Mouse (Mus musculus): ENCODE measurements around the gene Dph5. TPM values are rescaled to one million over a fixed set of nuclear protein-coding genes. Genes with fewer than 3 reads are reported as not detected.
"Not testable (repeated sequence)": the region's sequence is repeated elsewhere in the genome, so short reads cannot be mapped to it uniquely, and the experiment has no call there.

Gene Dph5
- polyA plus RNA-seq, 1 experiment from 2014 or later: 19.1 TPM

- Histone ChIP-seq H3K4me1 (replicated peaks) (0 out of 2 replicates have a peak, but pooled peaks cover 3% of the 10 kb centered on the region), H3K27ac (ENCODE audit: poor library complexity, severe bottlenecking) (no peak overlapping the region), H3K4me3 (no peak overlapping the region), H3K4me2 (no peak overlapping the region), H3K9ac (no peak overlapping the region), H3K27me3 (replicated peaks) (no peaks in the 10 kb centered on the region), H3K9me3 (replicated peaks) (peaks cover 3% of the 10 kb centered on the region; the same call in 1 of the 2 replicates), H3K36me3 (no peaks in the 10 kb centered on the region)
- 85% methylated on average over 10 of the region's 10 CpGs for WGBS
- ATAC-seq (ENCODE audit: insufficient number of reproducible peaks, low FRiP score): no peak
Observed at GRCm38 (mm10) chr3:115857436-115857835, 30.2 kb upstream of the Dph5 start.

- Histone ChIP-seq H3K36me3 (no peaks in the 10 kb centered on the region), H3K4me1 (replicated peaks) (0 out of 2 replicates have a peak, but pooled peaks cover 3% of the 10 kb centered on the region), H3K9me3 (replicated peaks) (peaks cover 3% of the 10 kb centered on the region; the same call in 1 of the 2 replicates), H3K4me3 (no peak overlapping the region), H3K27me3 (replicated peaks) (no peaks in the 10 kb centered on the region), H3K27ac (ENCODE audit: poor library complexity, severe bottlenecking) (no peak overlapping the region), H3K4me2 (no peak overlapping the region), H3K9ac (no peak overlapping the region)
- no peak for ATAC-seq (ENCODE audit: insufficient number of reproducible peaks, low FRiP score)
- 78% methylated on average over 3 of the region's 3 CpGs for WGBS
Observed at GRCm38 (mm10) chr3:115858822-115859221, 28.8 kb upstream of the Dph5 start.

GRCm38 (mm10) chr3:115860780-115861179 lies 26.9 kb upstream of the Dph5 start:
- H3K9me3 ChIP-seq (replicated peaks); H3K27ac ChIP-seq (ENCODE audit: poor library complexity, severe bottlenecking); H3K4me3 ChIP-seq; ATAC-seq (ENCODE audit: insufficient number of reproducible peaks, low FRiP score); H3K27me3 ChIP-seq (replicated peaks); H3K9ac ChIP-seq; H3K4me1 ChIP-seq (replicated peaks); H3K36me3 ChIP-seq; H3K4me2 ChIP-seq: not testable (repeated sequence)
- 78% methylated on average over 1 of the region's 1 CpGs for WGBS

GRCm38 (mm10) chr3:115863487-115863886 lies 24.1 kb upstream of the Dph5 start:
- Histone ChIP-seq H3K4me1 (replicated peaks) (peaks cover 5% of the 10 kb centered on the region; the same call in 1 of the 2 replicates), H3K27me3 (replicated peaks) (no peaks in the 10 kb centered on the region), H3K9ac (no peak overlapping the region), H3K4me2 (no peak overlapping the region), H3K36me3 (no peaks in the 10 kb centered on the region), H3K4me3 (no peak overlapping the region), H3K9me3 (replicated peaks) (peaks cover 3% of the 10 kb centered on the region; the same call in 1 of the 2 replicates), H3K27ac (ENCODE audit: poor library complexity, severe bottlenecking) (no peak overlapping the region)
- 70% methylated on average over 4 of the region's 4 CpGs for WGBS
- no peak for ATAC-seq (ENCODE audit: insufficient number of reproducible peaks, low FRiP score)

GRCm38 (mm10) chr3:115867150-115867549 lies 20.5 kb upstream of the Dph5 start:
- Histone ChIP-seq H3K4me3 (no peak overlapping the region), H3K27me3 (replicated peaks) (no peaks in the 10 kb centered on the region), H3K4me2 (no peak overlapping the region), H3K9ac (no peak overlapping the region), H3K36me3 (no peaks in the 10 kb centered on the region), H3K27ac (ENCODE audit: poor library complexity, severe bottlenecking) (peak overlapping the region; percentile 68), H3K4me1 (replicated peaks) (peaks cover 5% of the 10 kb centered on the region; the same call in 1 of the 2 replicates), H3K9me3 (replicated peaks) (no peaks in the 10 kb centered on the region)
- 27% methylated on average over 4 of the region's 4 CpGs for WGBS
- peak; percentile 66; the same call in 1 of the 2 replicates for ATAC-seq (ENCODE audit: insufficient number of reproducible peaks, low FRiP score)

- WGBS: 67% methylated on average over 1 of the region's 1 CpGs
- H3K27ac ChIP-seq (ENCODE audit: poor library complexity, severe bottlenecking): no peak overlapping the region
Observed at GRCm38 (mm10) chr3:115867901-115868300, 19.7 kb upstream of the Dph5 start.

GRCm38 (mm10) chr3:115869360-115869759 lies 18.3 kb upstream of the Dph5 start:
- H3K27me3 ChIP-seq (replicated peaks): no peaks in the 10 kb centered on the region
- H3K9ac ChIP-seq: no peak overlapping the region
- no peaks in the 10 kb centered on the region for H3K9me3 ChIP-seq (replicated peaks)
- no peaks in the 10 kb centered on the region for H3K36me3 ChIP-seq
- no peak for ATAC-seq (ENCODE audit: insufficient number of reproducible peaks, low FRiP score)
- H3K4me3 ChIP-seq: no peak overlapping the region
- H3K4me1 ChIP-seq (replicated peaks): peaks cover 5% of the 10 kb centered on the region; the same call in 1 of the 2 replicates
- H3K27ac ChIP-seq (ENCODE audit: poor library complexity, severe bottlenecking): no peak overlapping the region
- H3K4me2 ChIP-seq: no peak overlapping the region
- WGBS: 28% methylated on average over 2 of the region's 2 CpGs

More at GRCm38 (mm10) chr3:115867901-115868300, 19.7 kb upstream of the Dph5 start:
- no peaks in the 10 kb centered on the region for H3K9me3 ChIP-seq (replicated peaks)
- H3K4me1 ChIP-seq (replicated peaks): peaks cover 5% of the 10 kb centered on the region; the same call in 1 of the 2 replicates
- ATAC-seq (ENCODE audit: insufficient number of reproducible peaks, low FRiP score): no peak
- H3K27me3 ChIP-seq (replicated peaks): no peaks in the 10 kb centered on the region
- no peak overlapping the region for H3K4me2 ChIP-seq
- no peaks in the 10 kb centered on the region for H3K36me3 ChIP-seq
- H3K4me3 ChIP-seq: no peak overlapping the region
- no peak overlapping the region for H3K9ac ChIP-seq

GRCm38 (mm10) chr3:115875551-115875950 lies 12.1 kb upstream of the Dph5 start:
- H3K9me3 ChIP-seq (replicated peaks): 0 out of 2 replicates have a peak, but pooled peaks cover 3% of the 10 kb centered on the region
- H3K4me2 ChIP-seq: no peak overlapping the region; the same call in 1 of the 2 replicates
- no peak for ATAC-seq (ENCODE audit: insufficient number of reproducible peaks, low FRiP score)
- no peak overlapping the region for H3K9ac ChIP-seq
- H3K36me3 ChIP-seq: peaks cover 4% of the 10 kb centered on the region; the same call in 1 of the 2 replicates
- WGBS: 60% methylated on average over 6 of the region's 6 CpGs
- no peaks in the 10 kb centered on the region for H3K27me3 ChIP-seq (replicated peaks)
- no peak overlapping the region for H3K27ac ChIP-seq (ENCODE audit: poor library complexity, severe bottlenecking)
- no peak overlapping the region for H3K4me3 ChIP-seq
- no peaks in the 10 kb centered on the region; the same call in 1 of the 2 replicates for H3K4me1 ChIP-seq (replicated peaks)

- no peak overlapping the region for H3K4me3 ChIP-seq
- ATAC-seq (ENCODE audit: insufficient number of reproducible peaks, low FRiP score): no peak
- H3K9ac ChIP-seq: no peak overlapping the region
- H3K36me3 ChIP-seq: peaks cover 4% of the 10 kb centered on the region; the same call in 1 of the 2 replicates
- H3K4me1 ChIP-seq (replicated peaks): no peaks in the 10 kb centered on the region; the same call in 1 of the 2 replicates
- H3K27me3 ChIP-seq (replicated peaks): no peaks in the 10 kb centered on the region
- WGBS: 57% methylated on average over 1 of the region's 1 CpGs
- H3K9me3 ChIP-seq (replicated peaks): 0 out of 2 replicates have a peak, but pooled peaks cover 3% of the 10 kb centered on the region
- H3K27ac ChIP-seq (ENCODE audit: poor library complexity, severe bottlenecking): no peak overlapping the region
- H3K4me2 ChIP-seq: no peak overlapping the region
Observed at GRCm38 (mm10) chr3:115877133-115877532, 10.5 kb upstream of the Dph5 start.

- H3K9ac ChIP-seq: no peak overlapping the region
- H3K4me3 ChIP-seq: no peak overlapping the region
- no peak for ATAC-seq (ENCODE audit: insufficient number of reproducible peaks, low FRiP score)
- H3K4me2 ChIP-seq: no peak overlapping the region
- no peaks in the 10 kb centered on the region for H3K27me3 ChIP-seq (replicated peaks)
- H3K9me3 ChIP-seq (replicated peaks): no peaks in the 10 kb centered on the region
- no peak overlapping the region for H3K27ac ChIP-seq (ENCODE audit: poor library complexity, severe bottlenecking)
- H3K4me1 ChIP-seq (replicated peaks): no peaks in the 10 kb centered on the region
- no peaks in the 10 kb centered on the region for H3K36me3 ChIP-seq
- 87% methylated on average over 1 of the region's 1 CpGs for WGBS
Observed at GRCm38 (mm10) chr3:115884086-115884485, 3.6 kb upstream of the Dph5 start.

GRCm38 (mm10) chr3:115888310-115889106 lies 871 bp downstream of the Dph5 start:
- H3K4me2 ChIP-seq: peak overlapping the region; percentile 87
- peak overlapping the region; percentile 51 for H3K27ac ChIP-seq (ENCODE audit: poor library complexity, severe bottlenecking)
- H3K36me3 ChIP-seq: no peaks in the 10 kb centered on the region
- peak; percentile 38 for ATAC-seq (ENCODE audit: insufficient number of reproducible peaks, low FRiP score)
- WGBS: 3% methylated on average over 21 of the region's 21 CpGs
- no peaks in the 10 kb centered on the region for H3K9me3 ChIP-seq (replicated peaks)
- peak overlapping the region; percentile 94 for H3K4me3 ChIP-seq
- no peaks in the 10 kb centered on the region for H3K4me1 ChIP-seq (replicated peaks)
- peak overlapping the region; percentile 85 for H3K9ac ChIP-seq
- H3K27me3 ChIP-seq (replicated peaks): no peaks in the 10 kb centered on the region

Measured in heart, embryonic 12.5 days (tissue).